Mouse (Mus musculus) left cerebral cortex, postnatal 14 days (tissue): Measurements from ENCODE around the gene Smg9. TPM values are rescaled to one million over a fixed set of nuclear protein-coding genes. Genes with fewer than 3 reads are reported as not detected.

Source experiments
- DNase-seq, 2 experiments: peaks; one replicate each; pipeline ENCODE4 v3.0.0; 2021 to 2022; ENCODE audit warnings: low spot score in 2 of 2, mixed read lengths in 1 of 2
- intact Hi-C: fragments of 180-260 bp; cut with DNase I; formaldehyde crosslinking; loops from one replicate; pipeline ENCODE4 v1.15.1; 2025
- total RNA-seq, 2 experiments: library from RNA; stranded (reverse); gene quantifications; 2 replicates each; pipeline ENCODE4 v1.2.3; 2021

The Smg9 gene
- total RNA-seq, 2 experiments from 2014 or later: 35.5 to 39.7 TPM

GRCm38 (mm10) chr7:24373538-24374379, 25.7 kb upstream of the Smg9 start:
- intact Hi-C loops: no loop called here
- DNase-seq: peak in 1 of 2 experiments; percentile 51

- intact Hi-C loops: no loop called here
- no peak for DNase-seq
Measured at GRCm38 (mm10) chr7:24376456-24376855, 23.0 kb upstream of the Smg9 start.

GRCm38 (mm10) chr7:24377091-24377865, 22.1 kb upstream of the Smg9 start:
- DNase-seq: no peak
- intact Hi-C loops: no loop called here

GRCm38 (mm10) chr7:24378049-24378701, 21.2 kb upstream of the Smg9 start:
- DNase-seq: no peak
- intact Hi-C loops: no loop called here

- no peak for DNase-seq
- intact Hi-C loops: no loop called here
Measured at GRCm38 (mm10) chr7:24379934-24380333, 19.5 kb upstream of the Smg9 start.

GRCm38 (mm10) chr7:24380370-24380769, 19.0 kb upstream of the Smg9 start:
- intact Hi-C loops: no loop called here
- no peak for DNase-seq

GRCm38 (mm10) chr7:24382730-24383372, 16.6 kb upstream of the Smg9 start:
- intact Hi-C loops: no loop called here

GRCm38 (mm10) chr7:24384070-24384469, 15.3 kb upstream of the Smg9 start:
- no peak for DNase-seq
- intact Hi-C loops: loop anchor here (2.0 kb wide), 1 partner anchor 19 kb away; no protein-coding TSS in a partner anchor

More at GRCm38 (mm10) chr7:24382730-24383372, 16.6 kb upstream of the Smg9 start:
- no peak for DNase-seq

GRCm38 (mm10) chr7:24384827-24385226, 14.6 kb upstream of the Smg9 start:
- peak in 1 of 2 experiments; percentile 78 for DNase-seq
- intact Hi-C loops: loop anchor here (2.0 to 5.0 kb wide), 2 partner anchors 20 to 48 kb away; no protein-coding TSS in a partner anchor

- intact Hi-C loops: loop anchor here (5.0 kb wide), 1 partner anchor 50 kb away; no protein-coding TSS in a partner anchor
- peak in 1 of 2 experiments; percentile 22 for DNase-seq
Measured at GRCm38 (mm10) chr7:24387059-24387556, 12.3 kb upstream of the Smg9 start.

- intact Hi-C loops: loop anchor here (5.0 kb wide), 1 partner anchor 52 kb away; no protein-coding TSS in a partner anchor
- DNase-seq: no peak
Measured at GRCm38 (mm10) chr7:24389516-24390187, 9.8 kb upstream of the Smg9 start.

- DNase-seq: no peak
- intact Hi-C loops: no loop called here
Measured at GRCm38 (mm10) chr7:24390512-24390911, 8.9 kb upstream of the Smg9 start.

GRCm38 (mm10) chr7:24391077-24391476, 8.3 kb upstream of the Smg9 start:
- intact Hi-C loops: no loop called here
- no peak for DNase-seq

GRCm38 (mm10) chr7:24391687-24392086, 7.7 kb upstream of the Smg9 start:
- intact Hi-C loops: no loop called here
- DNase-seq: no peak

- no peak for DNase-seq
- intact Hi-C loops: no loop called here
Measured at GRCm38 (mm10) chr7:24394054-24394453, 5.4 kb upstream of the Smg9 start.

GRCm38 (mm10) chr7:24394475-24395161, 4.8 kb upstream of the Smg9 start:
- intact Hi-C loops: no loop called here
- DNase-seq: no peak

- intact Hi-C loops: no loop called here
- DNase-seq: no peak
Measured at GRCm38 (mm10) chr7:24396832-24397231, 2.6 kb upstream of the Smg9 start.

- intact Hi-C loops: no loop called here
- no peak for DNase-seq
Measured at GRCm38 (mm10) chr7:24398364-24398913, 980 bp upstream of the Smg9 start.
